Mouse (Mus musculus) retina, embryonic 14.5 days (tissue): ENCODE data around the gene Cd33.
A peak's percentile ranks its signal among the peaks of the same experiment; 100 is the strongest.

Source experiments
- DNase-seq: peaks from one replicate; pipeline ENCODE4 v3.0.0-alpha.2; 2015; ENCODE audit warnings: low spot score

Cd33 gene

GRCm38 (mm10) chr7:43515076-43515475, 29.2 kb downstream of the Cd33 start:
- DNase-seq, result no peak

GRCm38 (mm10) chr7:43512519-43512918, 31.7 kb downstream of the Cd33 start:
- DNase-seq, result no peak

GRCm38 (mm10) chr7:43511707-43512478, 32.3 kb downstream of the Cd33 start:
- no peak for DNase-seq

GRCm38 (mm10) chr7:43495343-43496021, 48.7 kb downstream of the Cd33 start:
- DNase-seq, result peak; percentile 86

GRCm38 (mm10) chr7:43490861-43491260, 53.4 kb downstream of the Cd33 start:
- no peak for DNase-seq

GRCm38 (mm10) chr7:43490182-43490584, 54.0 kb downstream of the Cd33 start:
- DNase-seq, result peak; percentile 76

- peak; percentile 37 for DNase-seq
These were observed 54.5 kb downstream of the Cd33 start, which contains the start of gene Iglon5 for GRCm38 (mm10) chr7:43489631-43490125. Gene Iglon5, minus strand, starts transcription at chr7:43490075.

GRCm38 (mm10) chr7:43488646-43489045, 55.6 kb downstream of the Cd33 start:
- DNase-seq, result peak; percentile 59

- no peak for DNase-seq
These were observed 61.0 kb downstream of the Cd33 start for GRCm38 (mm10) chr7:43483236-43483635.

- peak; percentile 32 for DNase-seq
These were observed 62.0 kb downstream of the Cd33 start for GRCm38 (mm10) chr7:43482090-43482716.

GRCm38 (mm10) chr7:43481191-43481590, 63.0 kb downstream of the Cd33 start:
- no peak for DNase-seq

GRCm38 (mm10) chr7:43476376-43476775, 67.9 kb downstream of the Cd33 start:
- DNase-seq, result no peak

GRCm38 (mm10) chr7:43475706-43476105, 68.5 kb downstream of the Cd33 start:
- DNase-seq, result no peak
